ENCODE assay signal across 30 mouse cellular contexts in the genomic region with DNA sequence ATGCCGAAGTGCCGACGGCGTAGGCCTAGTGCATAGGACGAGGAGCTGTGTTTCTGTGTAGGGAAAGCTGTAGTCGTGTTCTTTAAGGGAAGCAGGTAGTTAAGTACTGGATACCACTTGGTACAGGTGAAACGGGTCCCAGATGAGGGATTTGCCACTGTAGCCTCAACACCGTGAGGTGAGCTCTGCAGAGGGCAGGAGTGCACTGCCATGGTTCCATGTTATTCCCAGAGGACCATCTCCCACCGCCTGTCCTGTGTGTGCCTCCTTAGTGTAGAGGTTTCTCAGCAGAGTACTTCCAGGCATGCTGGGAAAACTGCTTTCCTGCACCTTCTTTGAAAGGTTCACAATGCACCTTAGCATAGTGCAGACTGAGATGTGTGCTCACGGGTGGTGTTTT. TPM values are rescaled to one million over a fixed set of nuclear protein-coding genes. Genes with fewer than 3 reads are reported as not detected.
DNase-seq lines count a peak whose midpoint lies in the region; ATAC-seq and TF ChIP-seq lines count a peak whose summit lies in the region.
"Had no signal": no experiment of that assay in that cellular context is flagged by ENCODE, and none has a peak within 500 bp of the region (broad histone marks: within the 10 kb centered on the region; RNA-seq: fewer than 3 reads in every experiment).

No protein-coding gene starts in this region.

- intact Hi-C loops in left cerebral cortex, adult 2 months (cut with DNase I) = no loop called here
- intact Hi-C loops in left cerebral cortex, postnatal 10 days (cut with DNase I) = no loop called here

- no peak overlapping the region for H3K9ac ChIP-seq in forebrain, embryonic 15.5 days (replicated peaks)
- H3K9ac ChIP-seq in forebrain, embryonic 11.5 days (ENCODE audit: low read length) = no peak overlapping the region
- H3K9ac ChIP-seq: forebrain, embryonic 12.5 days; liver, embryonic 14.5 days had no signal

- peak overlapping the region; percentile 8 for H3K4me3 ChIP-seq in cerebellum, adult 2 months (replicated peaks; ENCODE audit: insufficient read depth, low read depth, low read length)
- H3K4me3 ChIP-seq in forebrain, embryonic 15.5 days = no peak overlapping the region
- H3K4me3 ChIP-seq in forebrain, embryonic 11.5 days (ENCODE audit: low read depth, low read length) = no peak overlapping the region
- H3K4me3 ChIP-seq in heart, embryonic 10.5 days = no peak overlapping the region
- no peak overlapping the region for H3K4me3 ChIP-seq in left cerebral cortex, adult 2 months
- H3K4me3 ChIP-seq: erythroblast, embryonic 14.5 days; forebrain, embryonic 12.5 days; heart, adult 2 months; hindbrain, embryonic 10.5 days had no signal

- H3K36me3 ChIP-seq in forebrain, embryonic 15.5 days = no peaks in the 10 kb centered on the region
- H3K36me3 ChIP-seq in forebrain, embryonic 11.5 days (ENCODE audit: control insufficient read depth, insufficient read depth, low read length) = no peaks in the 10 kb centered on the region
- peaks cover 8% of the 10 kb centered on the region; the same call in 1 of the 2 replicates for H3K36me3 ChIP-seq in heart, embryonic 10.5 days
- H3K36me3 ChIP-seq: forebrain, embryonic 12.5 days; hindbrain, embryonic 10.5 days had no signal

- H3K27ac ChIP-seq in cerebellum, adult 2 months (ENCODE audit: insufficient read depth, low read length) = peak overlapping the region; percentile 52
- 0 out of 2 replicates have a peak overlapping the region, but pooled peaks have one; percentile 36 for H3K27ac ChIP-seq in forebrain, embryonic 15.5 days (replicated peaks)
- H3K27ac ChIP-seq in forebrain, embryonic 11.5 days (ENCODE audit: low read depth, low read length) = no peak overlapping the region
- peak overlapping the region; percentile 23; the same call in 1 of the 2 replicates for H3K27ac ChIP-seq in heart, embryonic 10.5 days
- peak overlapping the region; percentile 84 for H3K27ac ChIP-seq in left cerebral cortex, adult 2 months
- H3K27ac ChIP-seq: forebrain, embryonic 12.5 days; heart, adult 2 months; hindbrain, embryonic 10.5 days; liver, embryonic 14.5 days; macrophage; stomach, postnatal 0 days had no signal

- 29% methylated on average over 10 of the region's 10 CpGs for WGBS in cerebellum, adult 2 months
- 93% methylated on average over 10 of the region's 10 CpGs for WGBS in forebrain, embryonic 15.5 days
- WGBS in forebrain, embryonic 11.5 days = 93% methylated on average over 10 of the region's 10 CpGs
- WGBS in heart, embryonic 10.5 days = 88% methylated on average over 10 of the region's 10 CpGs

- ATAC-seq in forebrain, embryonic 15.5 days (replicated peaks) = no peak
- no peak for ATAC-seq in forebrain, embryonic 11.5 days (replicated peaks; ENCODE audit: low FRiP score)
- ATAC-seq: activated CD4-positive, CD25-positive, alpha-beta regulatory T cell, adult 4 months had no signal

- no peak overlapping the region for H3K4me2 ChIP-seq in forebrain, embryonic 15.5 days (replicated peaks)
- H3K4me2 ChIP-seq in forebrain, embryonic 11.5 days (ENCODE audit: low read depth, low read length, severe bottlenecking) = no peak overlapping the region
- H3K4me2 ChIP-seq: forebrain, embryonic 12.5 days had no signal

- peaks cover 34% of the 10 kb centered on the region for H3K4me1 ChIP-seq in cerebellum, adult 2 months (ENCODE audit: control insufficient read depth, insufficient read depth, low read length)
- H3K4me1 ChIP-seq in forebrain, embryonic 15.5 days = peaks cover 22% of the 10 kb centered on the region
- H3K4me1 ChIP-seq in forebrain, embryonic 11.5 days (replicated peaks; ENCODE audit: control insufficient read depth, insufficient read depth, low read length) = no peaks in the 10 kb centered on the region
- H3K4me1 ChIP-seq in heart, embryonic 10.5 days = peaks cover 47% of the 10 kb centered on the region

- TF ChIP-seq CTCF in cerebellum, adult 2 months (IDR thresholded peaks at IDR 0.05; ENCODE audit: borderline replicate concordance, insufficient read depth, low read depth, low read length) = no peak
- no peak for TF ChIP-seq CTCF in left cerebral cortex, adult 2 months (IDR thresholded peaks at IDR 0.05)

- peak in 1 of 2 experiments; percentile 49 for DNase-seq in cerebellum, adult 2 months
- no peak for DNase-seq in cerebellum, postnatal 4 days (ENCODE audit: low spot score in 2 of 2)
- no peak for DNase-seq in forebrain, embryonic 11.5 days (ENCODE audit: low spot score)
- DNase-seq in heart, embryonic 10.5 days (ENCODE audit: low spot score) = no peak
- no peak for DNase-seq in heart, adult 9 months (ENCODE audit: low spot score in 2 of 2)
- no peak for DNase-seq in left cerebral cortex, adult 2 months (ENCODE audit: extremely low spot score in 1 of 2, low spot score in 2 of 2)
- DNase-seq in left cerebral cortex, postnatal 10 days (ENCODE audit: extremely low spot score in 1 of 2, low spot score in 2 of 2) = no peak
- DNase-seq: adrenal gland, adult 2 months; adrenal gland, postnatal 36 days; gastrocnemius, postnatal 14 days; heart, adult 2 months; heart, postnatal 14 days; kidney, adult 18-20 months; layer of hippocampus, postnatal 36 days; liver; lung, adult 2 months; lung, postnatal 10 days; midbrain, embryonic 14.5 days; right cerebral cortex, postnatal 4 days; thymus, adult 18-20 months; thymus, postnatal 25 days had no signal

- no peaks in the 10 kb centered on the region for H3K9me3 ChIP-seq in forebrain, embryonic 15.5 days
- H3K9me3 ChIP-seq in forebrain, embryonic 11.5 days (ENCODE audit: control insufficient read depth, low read length) = no peaks in the 10 kb centered on the region
- no peaks in the 10 kb centered on the region for H3K9me3 ChIP-seq in heart, embryonic 10.5 days
- H3K9me3 ChIP-seq: forebrain, embryonic 12.5 days; hindbrain, embryonic 10.5 days had no signal

- no peaks in the 10 kb centered on the region for H3K27me3 ChIP-seq in cerebellum, adult 2 months (ENCODE audit: control insufficient read depth, insufficient read depth, low read length)
- no peaks in the 10 kb centered on the region for H3K27me3 ChIP-seq in forebrain, embryonic 15.5 days
- no peaks in the 10 kb centered on the region for H3K27me3 ChIP-seq in forebrain, embryonic 11.5 days (ENCODE audit: control insufficient read depth, insufficient read depth, low read length)
- H3K27me3 ChIP-seq in heart, embryonic 10.5 days (ENCODE audit: insufficient read depth, poor library complexity, severe bottlenecking) = no peaks in the 10 kb centered on the region
- H3K27me3 ChIP-seq: CH12.LX; forebrain, embryonic 12.5 days had no signal

- TF ChIP-seq POLR2A in cerebellum, adult 2 months (IDR thresholded peaks at IDR 0.05; ENCODE audit: borderline replicate concordance, insufficient read depth, low read length) = no peak

RNA-seq across cellular contexts. Expression of gene Add3, which starts 26.1 kb away (rescaled TPM):
- polyA plus RNA-seq in cerebellum, adult 2 months (2012; rRNA removed) = 80.2 and 89.4 TPM in 2 replicates
- polyA plus RNA-seq in forebrain, embryonic 15.5 days (2015; fragmentation: Nextera tagmentation; extraction: Ambion mirVana) = 29.9 and 31.5 TPM in 2 replicates
- 59.3 and 61.5 TPM in 2 replicates for polyA plus RNA-seq in forebrain, embryonic 11.5 days (2014; fragmentation: Nextera tagmentation; extraction: Ambion mirVana)
- polyA plus RNA-seq in heart, embryonic 10.5 days (2016; fragmentation: Nextera tagmentation; extraction: Ambion mirVana) = 128 and 173 TPM in 2 replicates
- total RNA-seq in left cerebral cortex, adult 2 months (2021) = 10 to 100 TPM; 84.4 to 86.9 TPM
- 100 to 1,000 TPM; 113 to 114 TPM for total RNA-seq in left cerebral cortex, postnatal 10 days (2021)
